Mouse (Mus musculus): ENCODE measurements around the gene Pbx4. TPM values are rescaled to one million over a fixed set of nuclear protein-coding genes. Genes with fewer than 3 reads are reported as not detected.

Gene Pbx4
- polyA plus RNA-seq, 2 experiments = 6.6 to 6.8 TPM

- H3K36me3 ChIP-seq (ENCODE audit: control insufficient read depth, insufficient read depth, low read length) = no peaks in the 10 kb centered on the region
- DNase-seq (ENCODE audit: low spot score) (no peak), ATAC-seq (ENCODE audit: low FRiP score, low read depth) (no peak)
- TF ChIP-seq POLR2A (IDR thresholded peaks at IDR 0.05; ENCODE audit: borderline replicate concordance, extremely low read depth, insufficient read depth, insufficient read length) = no peak
- no peak overlapping the region for H3K4me2 ChIP-seq (replicated peaks; ENCODE audit: low read depth, low read length, severe bottlenecking)
- H3K27ac ChIP-seq (replicated peaks; ENCODE audit: low read depth, low read length) = no peak overlapping the region
- no peaks in the 10 kb centered on the region for H3K9me3 ChIP-seq (ENCODE audit: control insufficient read depth, low read length)
- 57% methylated on average over 8 of the region's 8 CpGs for WGBS
- no peak overlapping the region for H3K4me3 ChIP-seq (replicated peaks; ENCODE audit: low read length)
- 0 out of 2 replicates have a peak, but pooled peaks cover 5% of the 10 kb centered on the region for H3K4me1 ChIP-seq (ENCODE audit: control insufficient read depth, insufficient read depth, low read length)
- no peak overlapping the region for H3K9ac ChIP-seq (ENCODE audit: low read depth, low read length, severe bottlenecking)
- peaks cover 54% of the 10 kb centered on the region for H3K27me3 ChIP-seq (ENCODE audit: control insufficient read depth, insufficient read depth, low read length)
Measured at GRCm38 (mm10) chr8:69879678-69880077, 47.4 kb downstream of the Pbx4 start.

GRCm38 (mm10) chr8:69880841-69881240, 48.5 kb downstream of the Pbx4 start:
- Histone ChIP-seq H3K36me3 (ENCODE audit: control insufficient read depth, insufficient read depth, low read length) (no peaks in the 10 kb centered on the region), H3K4me1 (ENCODE audit: control insufficient read depth, insufficient read depth, low read length) (0 out of 2 replicates have a peak, but pooled peaks cover 5% of the 10 kb centered on the region), H3K9me3 (ENCODE audit: control insufficient read depth, low read length) (no peaks in the 10 kb centered on the region), H3K27ac (replicated peaks; ENCODE audit: low read depth, low read length) (no peak overlapping the region), H3K9ac (ENCODE audit: low read depth, low read length, severe bottlenecking) (no peak overlapping the region), H3K4me2 (replicated peaks; ENCODE audit: low read depth, low read length, severe bottlenecking) (peak overlapping the region; percentile 57), H3K27me3 (ENCODE audit: control insufficient read depth, insufficient read depth, low read length) (peaks cover 65% of the 10 kb centered on the region), H3K4me3 (replicated peaks; ENCODE audit: low read length) (peak overlapping the region; percentile 42)
- ATAC-seq (ENCODE audit: low FRiP score, low read depth) = no peak
- no peak for DNase-seq (ENCODE audit: low spot score)
- WGBS = 15% methylated on average over 37 of the region's 37 CpGs
- no peak for TF ChIP-seq POLR2A (IDR thresholded peaks at IDR 0.05; ENCODE audit: borderline replicate concordance, extremely low read depth, insufficient read depth, insufficient read length)

- no peaks in the 10 kb centered on the region for H3K36me3 ChIP-seq (ENCODE audit: control insufficient read depth, insufficient read depth, low read length)
- no peak overlapping the region for H3K27ac ChIP-seq (replicated peaks; ENCODE audit: low read depth, low read length)
- TF ChIP-seq POLR2A (IDR thresholded peaks at IDR 0.05; ENCODE audit: borderline replicate concordance, extremely low read depth, insufficient read depth, insufficient read length) = no peak
- 28% methylated on average over 60 of the region's 79 CpGs for WGBS
- ATAC-seq (ENCODE audit: low FRiP score, low read depth) (no peak), DNase-seq (ENCODE audit: low spot score) (no peak)
- H3K4me3 ChIP-seq (replicated peaks; ENCODE audit: low read length) = peak overlapping the region; percentile 42
- H3K27me3 ChIP-seq (ENCODE audit: control insufficient read depth, insufficient read depth, low read length) = peaks cover 71% of the 10 kb centered on the region
- H3K4me1 ChIP-seq (ENCODE audit: control insufficient read depth, insufficient read depth, low read length) = 0 out of 2 replicates have a peak, but pooled peaks cover 5% of the 10 kb centered on the region
- H3K9me3 ChIP-seq (ENCODE audit: control insufficient read depth, low read length) = no peaks in the 10 kb centered on the region
- peak overlapping the region; percentile 57 for H3K4me2 ChIP-seq (replicated peaks; ENCODE audit: low read depth, low read length, severe bottlenecking)
- H3K9ac ChIP-seq (ENCODE audit: low read depth, low read length, severe bottlenecking) = 0 out of 2 replicates have a peak overlapping the region, but pooled peaks have one; percentile 36
Measured at GRCm38 (mm10) chr8:69881261-69881865, 49.1 kb downstream of the Pbx4 start.

GRCm38 (mm10) chr8:69882021-69882756, 49.9 kb downstream of the Pbx4 start:
- Histone ChIP-seq H3K27ac (replicated peaks; ENCODE audit: low read depth, low read length) (no peak overlapping the region), H3K9me3 (ENCODE audit: control insufficient read depth, low read length) (no peaks in the 10 kb centered on the region), H3K36me3 (ENCODE audit: control insufficient read depth, insufficient read depth, low read length) (no peaks in the 10 kb centered on the region), H3K4me3 (replicated peaks; ENCODE audit: low read length) (peak overlapping the region; percentile 42), H3K4me2 (replicated peaks; ENCODE audit: low read depth, low read length, severe bottlenecking) (peak overlapping the region; percentile 57), H3K27me3 (ENCODE audit: control insufficient read depth, insufficient read depth, low read length) (peaks cover 78% of the 10 kb centered on the region), H3K9ac (ENCODE audit: low read depth, low read length, severe bottlenecking) (peak overlapping the region; percentile 36), H3K4me1 (ENCODE audit: control insufficient read depth, insufficient read depth, low read length) (0 out of 2 replicates have a peak, but pooled peaks cover 5% of the 10 kb centered on the region)
- TF ChIP-seq POLR2A (IDR thresholded peaks at IDR 0.05; ENCODE audit: borderline replicate concordance, extremely low read depth, insufficient read depth, insufficient read length) = no peak
- ATAC-seq (ENCODE audit: low FRiP score, low read depth) (peak; percentile 60), DNase-seq (ENCODE audit: low spot score) (peak; percentile 42)
- 9% methylated on average over 70 of the region's 103 CpGs for WGBS

GRCm38 (mm10) chr8:69882833-69883600, 50.7 kb downstream of the Pbx4 start:
- DNase-seq (ENCODE audit: low spot score) (no peak), ATAC-seq (ENCODE audit: low FRiP score, low read depth) (no peak)
- Histone ChIP-seq H3K4me2 (replicated peaks; ENCODE audit: low read depth, low read length, severe bottlenecking) (peak overlapping the region; percentile 57), H3K27ac (replicated peaks; ENCODE audit: low read depth, low read length) (no peak overlapping the region), H3K9me3 (ENCODE audit: control insufficient read depth, low read length) (no peaks in the 10 kb centered on the region), H3K9ac (ENCODE audit: low read depth, low read length, severe bottlenecking) (no peak overlapping the region), H3K27me3 (ENCODE audit: control insufficient read depth, insufficient read depth, low read length) (peaks cover 86% of the 10 kb centered on the region), H3K4me3 (replicated peaks; ENCODE audit: low read length) (peak overlapping the region; percentile 42), H3K4me1 (ENCODE audit: control insufficient read depth, insufficient read depth, low read length) (0 out of 2 replicates have a peak, but pooled peaks cover 6% of the 10 kb centered on the region), H3K36me3 (ENCODE audit: control insufficient read depth, insufficient read depth, low read length) (no peaks in the 10 kb centered on the region)
- TF ChIP-seq POLR2A (IDR thresholded peaks at IDR 0.05; ENCODE audit: borderline replicate concordance, extremely low read depth, insufficient read depth, insufficient read length) = no peak
- 20% methylated on average over 49 of the region's 52 CpGs for WGBS

Data from limb, embryonic 14.5 days (tissue).